Mouse (Mus musculus) lung, embryonic 15.5 days (tissue): ENCODE results near the gene Nlrc3. TPM values are rescaled to one million over a fixed set of nuclear protein-coding genes. Genes with fewer than 3 reads are reported as not detected.
A peak's percentile ranks its signal among the peaks of the same experiment; 100 is the strongest.
"Not testable (repeated sequence)": the region's sequence is repeated elsewhere in the genome, so short reads cannot be mapped to it uniquely, and the experiment has no call there.

Experiments
- ATAC-seq: fragments of 200-750 bp; cut with Nextera tagmentation; 2 replicates; pipeline ENCODE4 v1.8.0; 2017; ENCODE audit warnings: moderate number of reproducible peaks, borderline replicate concordance; ENCODE audit not compliant: low FRiP score, low TSS enrichment; ENCODE audit errors: extremely low read depth
- H3K27ac ChIP-seq: fragments of 300-500 bp; sonication (generic); 2 replicates; pipeline ENCODE4 v1.5.1; 2015; ENCODE audit warnings: moderate library complexity, mild to moderate bottlenecking, inconsistent platforms
- H3K27me3 ChIP-seq: fragments of 300-500 bp; sonication (generic); 2 replicates; pipeline ENCODE4 v1.6.1; 2015; ENCODE audit warnings: inconsistent platforms
- H3K36me3 ChIP-seq: fragments of 300-500 bp; sonication (generic); 2 replicates; pipeline ENCODE4 v1.6.1; 2015; ENCODE audit warnings: inconsistent platforms
- H3K4me1 ChIP-seq: fragments of 300-500 bp; sonication (generic); 2 replicates; pipeline ENCODE4 v1.6.1; 2015; ENCODE audit warnings: inconsistent platforms
- H3K4me2 ChIP-seq: fragments of 300-500 bp; sonication (generic); 2 replicates; pipeline ENCODE4 v1.6.1; 2015; ENCODE audit warnings: inconsistent platforms, mild to moderate bottlenecking, moderate library complexity
- H3K4me3 ChIP-seq: fragments of 300-500 bp; sonication (generic); 2 replicates; pipeline ENCODE4 v1.5.1; 2015; ENCODE audit warnings: mild to moderate bottlenecking, inconsistent platforms
- H3K9ac ChIP-seq: fragments of 300-500 bp; sonication (generic); 2 replicates; pipeline ENCODE4 v1.6.1; 2015; ENCODE audit warnings: inconsistent platforms
- H3K9me3 ChIP-seq: fragments of 300-500 bp; sonication (generic); 2 replicates; pipeline ENCODE4 v1.6.1; 2016; ENCODE audit warnings: inconsistent platforms
- WGBS: fragments of 180-500 bp; shearing (Covaris S2); methylation state at CpG from one replicate; pipeline ENCODE4 v1.1.7; 2015; 5-methylcytosine and 5-hydroxymethylcytosine counted together
- polyA plus RNA-seq: library from polyadenylated mRNA; unstranded; fragments of >200 nt; fragmentation: Nextera tagmentation; extraction: Ambion mirVana; gene quantifications from 2 replicates; pipeline ENCODE4 v1.2.1, GENCODE M21; 2015

Nlrc3 gene
- polyA plus RNA-seq, 1 experiment from 2014 or later = 2.0 TPM

DNA sequence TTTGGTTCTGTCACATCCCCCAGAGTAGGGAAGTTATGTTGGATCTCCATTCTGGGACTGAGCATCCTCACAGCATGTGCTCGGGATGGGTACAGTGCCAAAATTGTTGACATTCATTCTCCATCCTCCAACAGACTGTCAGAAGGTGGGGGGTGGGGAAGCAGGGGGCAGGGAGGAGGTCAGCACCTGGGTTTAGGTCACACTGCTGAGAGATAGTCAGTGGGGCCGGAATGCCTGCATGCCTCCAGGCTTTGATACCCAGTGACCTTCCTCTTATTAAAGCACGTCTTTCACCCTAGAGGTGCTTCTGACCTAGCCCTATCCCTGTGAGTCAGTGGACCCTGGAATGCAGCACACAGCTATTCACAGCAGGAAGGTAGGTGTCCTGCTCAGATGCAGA lies 280 bp upstream of the Nlrc3 start:
- 20% methylated on average over 3 of the region's 3 CpGs for WGBS
- ATAC-seq = no peak
- Histone ChIP-seq H3K4me3 (no peak overlapping the region; the same call in 1 of the 2 replicates), H3K9me3 (no peaks in the 10 kb centered on the region), H3K27ac (no peak overlapping the region), H3K4me2 (no peak overlapping the region), H3K36me3 (peaks cover 37% of the 10 kb centered on the region), H3K27me3 (no peaks in the 10 kb centered on the region), H3K9ac (no peak overlapping the region), H3K4me1 (0 out of 2 replicates have a peak, but pooled peaks cover 2% of the 10 kb centered on the region)

DNA sequence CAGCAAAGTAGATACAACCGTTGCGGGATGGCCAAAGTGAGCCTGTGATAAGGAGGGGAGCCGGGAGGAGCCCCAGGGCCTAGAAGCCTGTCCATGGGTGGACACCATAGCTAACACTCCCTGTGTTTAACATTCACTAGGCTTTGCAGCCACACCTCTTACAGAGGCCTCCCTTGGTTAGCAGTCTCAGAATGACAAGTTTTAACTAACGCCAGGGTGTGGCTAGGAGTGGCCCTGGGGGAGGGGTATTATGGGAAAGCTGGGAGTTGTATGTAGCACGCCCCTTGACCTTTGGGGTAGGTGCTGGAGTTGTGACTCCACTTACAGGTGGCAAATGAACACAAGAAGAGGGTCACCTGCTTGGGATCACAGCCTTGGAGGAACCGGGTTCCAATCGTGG lies 774 bp downstream of the Nlrc3 start:
- H3K4me3 ChIP-seq = no peak overlapping the region
- no peak for ATAC-seq

DNA sequence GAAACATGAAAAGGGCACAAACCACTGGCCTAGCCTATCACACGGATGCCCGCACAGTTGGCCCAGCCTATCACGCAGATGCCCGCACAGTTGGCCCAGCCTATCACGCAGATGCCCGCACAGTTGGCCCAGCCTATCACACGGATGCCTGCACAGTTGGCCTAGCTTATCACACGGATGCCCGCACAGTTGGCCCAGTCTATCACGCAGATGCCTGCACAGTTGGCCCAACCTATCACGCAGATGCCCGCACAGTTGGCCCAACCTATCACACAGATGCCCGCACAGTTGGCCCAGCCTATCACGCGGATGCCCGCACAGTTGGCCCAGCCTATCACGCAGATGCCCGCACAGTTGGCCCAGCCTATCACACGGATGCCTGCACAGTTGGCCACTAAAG lies 2.0 kb downstream of the Nlrc3 start:
- H3K4me1 ChIP-seq, H3K27me3 ChIP-seq, H3K27ac ChIP-seq, H3K4me3 ChIP-seq, H3K9ac ChIP-seq, ATAC-seq, H3K4me2 ChIP-seq, H3K9me3 ChIP-seq: not testable (repeated sequence)
- 89% methylated on average over 19 of the region's 19 CpGs for whole genome bisulfite sequencing
- H3K36me3 ChIP-seq = peaks cover 16% of the 10 kb centered on the region; the same call in 1 of the 2 replicates

More for the DNA sequence above, 774 bp downstream of the Nlrc3 start:
- H3K27me3 ChIP-seq = no peaks in the 10 kb centered on the region
- no peaks in the 10 kb centered on the region for H3K9me3 ChIP-seq
- 0 out of 2 replicates have a peak, but pooled peaks cover 2% of the 10 kb centered on the region for H3K4me1 ChIP-seq
- peaks cover 28% of the 10 kb centered on the region for H3K36me3 ChIP-seq
- H3K27ac ChIP-seq = no peak overlapping the region
- H3K4me2 ChIP-seq = 0 out of 2 replicates have a peak overlapping the region, but pooled peaks have one; percentile 39
- 72% methylated on average over 7 of the region's 7 CpGs for WGBS
- H3K9ac ChIP-seq = no peak overlapping the region

DNA sequence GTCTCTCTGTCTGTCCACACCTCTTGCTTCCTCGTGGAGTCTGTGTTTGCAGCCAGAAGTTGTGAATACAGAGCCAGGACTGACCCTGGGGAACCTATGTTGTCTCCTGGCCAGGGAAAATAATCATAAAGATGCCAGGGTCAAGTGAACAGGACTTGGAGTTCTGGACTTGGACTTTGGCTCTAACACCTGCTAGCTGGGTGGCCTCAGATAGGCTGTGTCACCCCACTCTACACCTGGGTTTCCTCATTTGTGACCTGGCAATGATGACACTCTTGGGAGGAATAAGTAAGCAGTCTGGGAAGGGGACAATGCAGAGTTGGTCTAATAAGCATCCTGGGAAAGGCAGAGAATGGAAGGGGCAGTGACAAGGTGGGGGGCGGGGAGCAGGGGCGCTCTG lies 10.9 kb downstream of the Nlrc3 start:
- Histone ChIP-seq H3K4me3 (no peak overlapping the region), H3K4me1 (no peaks in the 10 kb centered on the region), H3K9me3 (no peaks in the 10 kb centered on the region), H3K27ac (no peak overlapping the region), H3K27me3 (no peaks in the 10 kb centered on the region), H3K9ac (no peak overlapping the region), H3K4me2 (no peak overlapping the region), H3K36me3 (no peaks in the 10 kb centered on the region)
- no peak; the same call in 1 of the 2 replicates for ATAC-seq
- 77% methylated on average over 3 of the region's 3 CpGs for WGBS

DNA sequence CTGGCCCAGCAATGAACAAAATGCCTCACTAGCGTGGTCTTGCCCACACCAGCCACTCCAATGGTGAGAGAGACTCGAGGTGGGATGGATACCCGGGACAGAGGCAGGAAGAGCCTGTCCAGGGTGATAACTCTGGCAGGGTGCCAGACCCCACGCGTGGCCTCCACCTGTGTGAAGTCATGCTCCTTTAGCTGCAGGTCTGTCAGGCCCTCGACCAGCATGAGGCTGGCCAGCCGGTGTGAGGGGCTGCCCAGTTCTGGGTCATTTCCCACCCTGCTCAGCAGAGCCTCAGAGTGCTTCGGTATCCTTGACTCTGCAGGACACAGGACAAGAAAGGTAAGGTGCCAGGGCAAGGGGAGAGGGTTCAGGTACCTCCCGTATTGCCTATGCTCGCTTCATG lies 11.4 kb downstream of the Nlrc3 start:
- H3K9ac ChIP-seq = no peak overlapping the region
- 69% methylated on average over 10 of the region's 10 CpGs for WGBS
- no peak overlapping the region for H3K4me2 ChIP-seq
- no peaks in the 10 kb centered on the region for H3K9me3 ChIP-seq
- H3K27ac ChIP-seq = no peak overlapping the region
- ATAC-seq = 0 out of 2 replicates have a peak, but pooled peaks have one; percentile 31
- no peak overlapping the region for H3K4me3 ChIP-seq
- no peaks in the 10 kb centered on the region for H3K27me3 ChIP-seq
- H3K36me3 ChIP-seq = no peaks in the 10 kb centered on the region
- H3K4me1 ChIP-seq = no peaks in the 10 kb centered on the region

GRCm38 (mm10) chr16:3959261-3959660 lies 17.2 kb downstream of the Nlrc3 start:
- no peak for ATAC-seq
- Histone ChIP-seq H3K4me1 (no peaks in the 10 kb centered on the region), H3K4me2 (no peak overlapping the region), H3K9ac (no peak overlapping the region), H3K27ac (no peak overlapping the region), H3K27me3 (no peaks in the 10 kb centered on the region), H3K36me3 (no peaks in the 10 kb centered on the region), H3K9me3 (no peaks in the 10 kb centered on the region), H3K4me3 (no peak overlapping the region)
- 51% methylated on average over 2 of the region's 2 CpGs for WGBS

- no peaks in the 10 kb centered on the region for H3K36me3 ChIP-seq
- H3K4me2 ChIP-seq = no peak overlapping the region
- no peak for ATAC-seq
- H3K9ac ChIP-seq = no peak overlapping the region
- 74% methylated on average over 6 of the region's 6 CpGs for WGBS
- no peaks in the 10 kb centered on the region for H3K9me3 ChIP-seq
- H3K4me3 ChIP-seq = no peak overlapping the region
- H3K27ac ChIP-seq = no peak overlapping the region
- no peaks in the 10 kb centered on the region for H3K4me1 ChIP-seq
- H3K27me3 ChIP-seq = no peaks in the 10 kb centered on the region
Measured at GRCm38 (mm10) chr16:3956369-3956768, 20.1 kb downstream of the Nlrc3 start.

- WGBS = 80% methylated on average over 1 of the region's 1 CpGs
- Histone ChIP-seq H3K9me3 (no peaks in the 10 kb centered on the region), H3K4me1 (no peaks in the 10 kb centered on the region), H3K9ac (no peak overlapping the region), H3K27ac (no peak overlapping the region), H3K4me3 (no peak overlapping the region), H3K4me2 (no peak overlapping the region), H3K36me3 (no peaks in the 10 kb centered on the region), H3K27me3 (no peaks in the 10 kb centered on the region)
- no peak for ATAC-seq
Measured at GRCm38 (mm10) chr16:3951141-3951540, 25.3 kb downstream of the Nlrc3 start.

- no peaks in the 10 kb centered on the region for H3K27me3 ChIP-seq
- 87% methylated on average over 4 of the region's 4 CpGs for WGBS
- H3K36me3 ChIP-seq = peaks cover 42% of the 10 kb centered on the region
- no peaks in the 10 kb centered on the region for H3K4me1 ChIP-seq
- H3K27ac ChIP-seq = no peak overlapping the region
- no peak overlapping the region for H3K9ac ChIP-seq
- no peak for ATAC-seq
- H3K4me2 ChIP-seq = no peak overlapping the region
- H3K9me3 ChIP-seq = no peaks in the 10 kb centered on the region
- H3K4me3 ChIP-seq = no peak overlapping the region
Measured at GRCm38 (mm10) chr16:3934701-3935100, 41.7 kb downstream of the Nlrc3 start.

GRCm38 (mm10) chr16:3934091-3934490 lies 42.3 kb downstream of the Nlrc3 start:
- no peak for ATAC-seq
- H3K4me3 ChIP-seq = no peak overlapping the region
- no peaks in the 10 kb centered on the region for H3K4me1 ChIP-seq
- no peaks in the 10 kb centered on the region for H3K9me3 ChIP-seq
- no peak overlapping the region for H3K27ac ChIP-seq
- no peak overlapping the region for H3K4me2 ChIP-seq
- no peaks in the 10 kb centered on the region for H3K27me3 ChIP-seq
- peaks cover 45% of the 10 kb centered on the region for H3K36me3 ChIP-seq
- WGBS = 95% methylated on average over 1 of the region's 1 CpGs
- no peak overlapping the region for H3K9ac ChIP-seq

DNA sequence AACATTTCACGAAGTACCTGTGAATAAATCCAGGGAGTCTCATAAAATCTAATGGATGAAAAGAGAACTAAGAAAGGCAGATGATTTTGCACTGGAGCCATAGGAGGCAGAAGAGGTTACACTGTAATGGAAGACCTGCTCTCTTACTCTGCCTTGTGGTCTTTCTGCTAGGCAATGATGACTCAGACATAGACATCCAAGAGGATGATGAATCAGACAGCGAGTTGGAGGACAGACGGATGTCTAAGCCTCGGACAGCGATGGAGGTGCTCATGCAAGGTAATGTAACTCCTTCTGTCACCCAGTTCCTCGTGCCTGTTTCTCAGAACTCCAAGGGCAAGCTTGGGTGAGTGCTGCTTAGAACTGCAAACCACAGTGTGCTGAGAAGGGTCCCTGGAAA lies 42.9 kb downstream of the Nlrc3 start:
- Histone ChIP-seq H3K9ac (no peak overlapping the region), H3K27ac (no peak overlapping the region), H3K4me3 (no peak overlapping the region), H3K4me1 (no peaks in the 10 kb centered on the region), H3K36me3 (peaks cover 46% of the 10 kb centered on the region), H3K9me3 (no peaks in the 10 kb centered on the region), H3K4me2 (no peak overlapping the region), H3K27me3 (no peaks in the 10 kb centered on the region)
- WGBS = 92% methylated on average over 6 of the region's 6 CpGs
- ATAC-seq = no peak

DNA sequence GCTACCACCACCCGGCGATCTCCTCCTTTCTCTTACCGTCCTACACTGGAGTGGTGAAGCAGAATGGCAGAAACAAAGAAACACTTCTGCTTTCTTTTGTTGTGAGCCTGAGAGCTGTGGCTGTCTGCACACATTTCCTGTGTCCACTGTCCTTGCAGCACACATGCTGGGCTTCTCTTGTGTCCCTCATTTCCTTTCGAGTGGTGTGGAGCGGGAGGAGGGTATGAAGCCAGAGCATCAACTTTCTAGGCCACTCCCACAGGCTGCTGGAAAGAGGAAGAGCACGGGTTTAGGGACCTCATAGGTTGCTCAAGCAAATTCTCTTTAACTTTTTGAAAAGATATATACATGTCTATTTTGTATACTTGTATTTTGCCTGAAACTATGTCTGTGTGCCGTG lies 47.3 kb downstream of the Nlrc3 start:
- no peak overlapping the region for H3K4me2 ChIP-seq
- 0 out of 2 replicates have a peak overlapping the region, but pooled peaks have one; percentile 12 for H3K27ac ChIP-seq
- H3K36me3 ChIP-seq = peaks cover 45% of the 10 kb centered on the region
- no peaks in the 10 kb centered on the region for H3K9me3 ChIP-seq
- no peaks in the 10 kb centered on the region for H3K4me1 ChIP-seq
- no peak for ATAC-seq
- H3K9ac ChIP-seq = no peak overlapping the region
- WGBS = 76% methylated on average over 7 of the region's 7 CpGs
- no peak overlapping the region for H3K4me3 ChIP-seq
- no peaks in the 10 kb centered on the region for H3K27me3 ChIP-seq

DNA sequence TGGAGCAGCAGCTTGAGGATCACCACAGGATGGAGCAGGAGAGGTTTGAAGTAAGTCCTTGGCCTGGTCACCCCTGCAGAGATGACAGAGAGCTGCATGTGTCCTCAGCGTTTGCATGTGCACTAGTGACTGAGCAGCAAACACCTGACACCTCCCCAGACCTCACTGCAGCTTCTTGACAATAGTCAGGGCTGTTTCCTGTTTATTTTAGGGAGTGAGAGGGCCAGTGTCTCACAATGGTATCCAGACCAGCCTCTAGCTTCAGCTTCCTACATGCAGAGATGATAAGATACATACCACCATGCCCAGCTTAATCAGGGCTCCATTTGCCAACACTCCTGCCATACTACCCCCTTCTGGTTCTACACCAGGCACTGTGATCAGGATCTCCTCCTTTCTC lies 47.9 kb downstream of the Nlrc3 start:
- Histone ChIP-seq H3K9me3 (no peaks in the 10 kb centered on the region), H3K27ac (no peak overlapping the region), H3K27me3 (no peaks in the 10 kb centered on the region), H3K4me3 (no peak overlapping the region), H3K36me3 (peaks cover 46% of the 10 kb centered on the region), H3K4me2 (no peak overlapping the region), H3K9ac (no peak overlapping the region), H3K4me1 (no peaks in the 10 kb centered on the region)
- no peak for ATAC-seq
- WGBS = 52% methylated on average over 1 of the region's 1 CpGs
